Mouse (Mus musculus): Measurements from ENCODE around the gene Atl1. TPM values are rescaled to one million over a fixed set of nuclear protein-coding genes. Genes with fewer than 3 reads are reported as not detected.

Atl1 gene
- polyA plus RNA-seq, 1 experiment, result 0.95 TPM

DNA sequence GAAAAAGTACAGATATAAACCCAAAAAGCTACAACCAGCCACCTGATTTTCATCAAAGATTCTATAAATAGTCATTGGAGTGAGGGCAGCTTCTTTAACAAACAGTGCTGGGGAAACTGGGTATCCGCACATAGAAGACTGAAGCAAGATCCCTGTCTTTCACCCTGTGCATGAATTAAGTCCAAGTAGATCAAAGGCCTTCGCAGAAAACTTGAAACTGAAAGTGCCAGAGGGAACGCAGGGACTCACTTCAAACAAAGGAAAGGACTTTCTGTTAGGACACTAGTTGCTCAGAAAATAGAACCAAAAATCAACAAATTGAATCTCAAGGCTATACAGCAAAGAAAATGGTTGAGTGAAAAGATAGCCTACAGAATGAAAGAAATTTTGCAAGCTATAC is 103.0 kb downstream of the Atl1 start:
- H3K4me1 ChIP-seq (ENCODE audit: control insufficient read depth, insufficient read depth, insufficient read length, low read length), result peaks cover 4% of the 10 kb centered on the region; the same call in 1 of the 2 replicates
- H3K27ac ChIP-seq (replicated peaks; ENCODE audit: low read depth, low read length), result peak overlapping the region; percentile 91
- H3K4me3 ChIP-seq (ENCODE audit: insufficient read depth, low read depth, low read length), result no peak overlapping the region

- Histone ChIP-seq H3K27ac (replicated peaks; ENCODE audit: low read depth, low read length) (no peak overlapping the region), H3K4me3 (ENCODE audit: insufficient read depth, low read depth, low read length) (no peak overlapping the region), H3K4me1 (ENCODE audit: control insufficient read depth, insufficient read depth, insufficient read length, low read length) (peaks cover 4% of the 10 kb centered on the region; the same call in 1 of the 2 replicates)
Measured at GRCm38 (mm10) chr12:69998186-69998983, 106.0 kb downstream of the Atl1 start.

- no peak overlapping the region for H3K27ac ChIP-seq (replicated peaks; ENCODE audit: low read depth, low read length)
- no peak overlapping the region for H3K4me3 ChIP-seq (ENCODE audit: insufficient read depth, low read depth, low read length)
- no peaks in the 10 kb centered on the region for H3K4me1 ChIP-seq (ENCODE audit: control insufficient read depth, insufficient read depth, insufficient read length, low read length)
Measured at GRCm38 (mm10) chr12:70005103-70005502, 112.7 kb downstream of the Atl1 start.

DNA sequence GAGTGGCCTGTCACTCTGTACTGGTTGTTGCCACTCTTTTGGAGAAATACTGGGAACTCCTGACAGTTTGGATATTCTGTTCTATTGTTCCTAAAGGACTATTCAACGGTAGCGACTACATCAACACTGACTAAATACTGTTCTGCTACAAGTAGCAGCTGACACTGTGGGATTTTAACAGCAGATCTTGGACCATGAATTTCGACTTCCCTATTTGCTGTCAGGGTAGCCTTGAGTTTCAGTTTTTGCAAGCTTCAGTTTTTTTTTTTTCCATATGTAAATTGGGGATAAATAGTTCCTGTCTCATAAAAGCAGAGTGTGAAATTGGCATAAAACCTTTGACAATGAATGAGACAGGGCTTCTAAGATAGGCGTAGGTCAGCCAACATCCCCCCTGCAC is 117.9 kb downstream of the Atl1 start:
- Histone ChIP-seq H3K27ac (replicated peaks; ENCODE audit: low read depth, low read length) (no peak overlapping the region), H3K4me1 (ENCODE audit: control insufficient read depth, insufficient read depth, insufficient read length, low read length) (no peaks in the 10 kb centered on the region), H3K4me3 (ENCODE audit: insufficient read depth, low read depth, low read length) (no peak overlapping the region)

DNA sequence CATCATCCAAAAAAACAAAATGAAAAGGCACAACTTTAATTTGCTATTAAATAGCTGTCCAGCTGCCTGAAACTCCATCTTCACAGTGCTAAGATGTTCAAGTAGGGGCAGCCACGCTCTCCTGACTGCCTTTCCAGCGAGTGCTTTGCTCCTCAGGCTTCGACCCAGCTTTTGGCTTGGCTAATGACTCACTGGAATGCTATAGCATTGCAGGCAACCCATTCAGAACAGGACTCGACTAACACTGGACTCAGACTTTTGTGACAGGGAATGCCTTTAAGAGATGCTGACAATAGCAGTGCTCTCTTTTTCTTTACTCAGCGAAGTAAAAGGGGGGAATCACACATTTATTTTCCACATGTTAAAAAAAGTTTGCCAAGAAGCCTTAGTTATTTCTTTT is 119.3 kb downstream of the Atl1 start:
- Histone ChIP-seq H3K4me1 (ENCODE audit: control insufficient read depth, insufficient read depth, insufficient read length, low read length) (no peaks in the 10 kb centered on the region), H3K27ac (replicated peaks; ENCODE audit: low read depth, low read length) (no peak overlapping the region), H3K4me3 (ENCODE audit: insufficient read depth, low read depth, low read length) (no peak overlapping the region)

DNA sequence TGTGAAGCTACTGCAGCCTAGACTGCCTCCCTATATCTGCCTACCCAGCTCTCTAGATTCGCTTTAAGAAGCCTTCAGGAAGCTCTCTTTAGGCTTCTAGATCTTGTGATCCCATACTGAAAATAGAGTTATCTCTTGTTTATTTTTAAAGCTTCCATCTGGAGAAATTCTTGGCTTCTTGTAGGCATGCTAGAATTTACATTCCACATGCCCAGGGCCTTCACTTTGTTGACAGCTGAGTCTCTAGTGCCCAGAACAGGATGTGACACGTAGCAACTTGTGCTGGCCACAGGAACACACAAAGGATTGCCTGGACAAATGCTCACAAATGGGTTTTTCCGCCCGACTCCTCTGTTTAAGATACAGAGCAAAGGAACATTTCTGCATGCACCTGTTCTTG is 123.5 kb downstream of the Atl1 start:
- H3K4me3 ChIP-seq (ENCODE audit: insufficient read depth, low read depth, low read length), result no peak overlapping the region
- H3K27ac ChIP-seq (replicated peaks; ENCODE audit: low read depth, low read length), result no peak overlapping the region
- H3K4me1 ChIP-seq (ENCODE audit: control insufficient read depth, insufficient read depth, insufficient read length, low read length), result no peaks in the 10 kb centered on the region

Other genes starting within 250 kb of the Atl1 start
- gene Sos2, start 210.8 kb upstream of the Atl1 start, polyA plus RNA-seq (2012; ENCODE audit: insufficient read depth, insufficient read length, missing spikeins), result 28.8 and 29.5 TPM in 2 replicates
- 17.0 and 17.7 TPM in 2 replicates for gene L2hgdh, start 167.7 kb upstream of the Atl1 start, polyA plus RNA-seq (2012; ENCODE audit: insufficient read depth, insufficient read length, missing spikeins)
- gene Atp5s, start 167.7 kb upstream of the Atl1 start, polyA plus RNA-seq (2012; ENCODE audit: insufficient read depth, insufficient read length, missing spikeins), result 27.5 and 41.6 TPM in 2 replicates
- not detected in 2 replicates for gene Cdkl1, start 101.3 kb upstream of the Atl1 start, polyA plus RNA-seq (2012; ENCODE audit: insufficient read depth, insufficient read length, missing spikeins)
- gene Map4k5, start 586 bp downstream of the Atl1 start, polyA plus RNA-seq (2012; ENCODE audit: insufficient read depth, insufficient read length, missing spikeins), result 12.0 and 12.3 TPM in 2 replicates
- gene Sav1, start 94.4 kb downstream of the Atl1 start, polyA plus RNA-seq (2012; ENCODE audit: insufficient read depth, insufficient read length, missing spikeins), result 31.9 and 47.5 TPM in 2 replicates
- gene Nin, start 221.1 kb downstream of the Atl1 start, polyA plus RNA-seq (2012; ENCODE audit: insufficient read depth, insufficient read length, missing spikeins), result 3.2 and 5.2 TPM in 2 replicates

Data from brown adipose tissue, adult 24 weeks (tissue).